Mouse (Mus musculus) c-Kit-positive CD71-positive TER-119-negative erythroid progenitor cells, embryonic 14.5 days (primary cell): ENCODE measurements at regions not wholly inside any gene's neighbourhood (a gene's known extent, or its start where the extent isn't known, plus 50 kb on each side); places are given as distances from the start of the nearest gene placed in this dataset.

Experiments
- DNase-seq: peaks from one replicate; pipeline ENCODE4 v3.0.0-alpha.2; 2013; ENCODE audit warnings: low read depth

DNA sequence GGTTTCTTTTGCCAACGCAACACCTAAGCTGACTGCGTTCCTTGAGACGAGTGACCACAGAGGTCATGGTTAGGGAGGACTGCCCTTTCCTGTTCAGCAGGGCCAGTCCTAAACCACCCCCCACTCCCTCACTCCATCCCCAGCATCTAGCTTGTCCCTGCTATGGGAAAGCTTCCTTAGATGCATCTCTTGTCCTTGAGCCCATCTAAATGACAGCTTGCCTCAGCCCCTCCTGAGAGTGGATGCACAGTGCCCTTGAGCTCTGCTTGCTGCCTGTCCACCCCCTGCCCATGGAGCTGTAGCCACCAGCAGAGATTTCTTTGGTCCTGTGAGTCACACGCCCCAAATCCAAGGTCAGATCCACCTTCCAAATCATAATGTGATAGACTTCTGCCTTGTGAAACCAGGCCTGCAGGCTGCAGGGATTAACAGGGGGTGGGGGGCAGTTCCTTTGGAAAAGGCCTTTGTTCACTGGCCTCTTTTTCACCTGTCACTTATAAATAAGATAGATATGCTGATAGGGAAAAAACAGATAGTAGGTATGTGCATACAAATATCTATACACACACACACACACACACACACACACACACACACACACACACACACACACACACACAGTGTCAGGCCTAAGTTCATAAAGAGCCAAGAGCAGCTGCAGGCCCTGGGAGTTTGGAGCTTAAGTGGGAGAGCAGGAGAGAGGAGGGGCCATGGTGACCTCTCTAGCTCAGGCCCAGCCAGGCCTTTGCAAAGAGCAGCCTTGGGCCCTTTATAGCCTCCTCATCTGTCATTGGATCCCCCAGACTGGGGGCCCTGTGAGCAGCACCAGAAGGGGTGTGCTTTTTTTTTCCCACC is 56.4 kb upstream of the Adra2c start:
- no peak for DNase-seq

DNA sequence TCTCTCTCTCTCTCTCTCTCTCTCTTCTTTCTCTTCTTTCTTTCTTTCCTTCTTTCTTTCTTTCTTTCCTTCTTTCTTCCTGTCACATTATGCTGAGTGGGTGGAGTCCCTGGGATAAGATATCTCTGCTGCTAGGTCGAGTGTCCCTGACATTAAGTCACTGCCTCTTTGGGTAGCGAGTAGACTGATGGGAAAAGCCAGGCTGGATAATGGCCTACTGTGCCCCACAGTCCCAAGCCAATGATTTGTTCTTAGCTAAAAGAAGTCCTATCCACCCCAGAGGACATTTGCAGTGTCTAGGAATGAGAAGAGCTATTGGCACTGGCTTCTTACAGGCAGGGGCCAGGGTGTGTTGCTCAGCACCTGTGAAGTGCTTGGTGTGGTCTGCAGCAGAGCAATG is 61.8 kb upstream of the Adra2c start:
- no peak for DNase-seq

DNA sequence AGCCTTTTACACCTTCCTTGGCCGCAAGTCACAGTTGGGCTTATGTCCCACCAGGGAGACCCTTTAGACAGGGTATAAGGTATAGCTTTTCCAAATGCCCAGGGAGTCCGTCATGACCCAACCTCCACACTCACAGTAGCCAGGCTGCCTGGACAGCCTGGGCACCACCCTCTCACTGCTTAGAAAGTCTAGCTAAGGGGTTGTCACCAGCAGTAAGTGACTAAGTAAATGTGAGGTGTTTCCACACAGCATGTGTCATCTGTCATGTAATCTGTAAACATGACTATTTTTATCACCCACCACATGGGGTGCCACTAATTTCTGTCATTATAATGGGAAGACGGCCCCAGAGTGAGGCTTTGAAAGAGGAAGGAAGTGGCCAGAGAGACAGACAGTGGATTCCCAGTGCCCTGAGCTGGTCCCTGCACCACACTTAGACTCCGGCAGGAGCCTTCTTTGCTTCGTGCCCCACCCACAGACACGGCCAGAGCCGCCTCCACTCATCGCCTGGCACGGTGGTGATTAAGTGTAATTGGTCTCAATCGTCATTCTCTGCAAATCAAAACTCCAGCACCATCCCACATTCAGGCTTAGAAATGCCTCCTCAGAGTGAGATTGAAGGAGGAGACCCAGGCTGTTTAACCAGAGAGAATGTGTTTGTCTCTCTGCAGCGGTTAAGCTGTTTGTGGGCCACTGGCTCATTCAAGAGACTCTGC is 62.5 kb upstream of the Adra2c start:
- no peak for DNase-seq

DNA sequence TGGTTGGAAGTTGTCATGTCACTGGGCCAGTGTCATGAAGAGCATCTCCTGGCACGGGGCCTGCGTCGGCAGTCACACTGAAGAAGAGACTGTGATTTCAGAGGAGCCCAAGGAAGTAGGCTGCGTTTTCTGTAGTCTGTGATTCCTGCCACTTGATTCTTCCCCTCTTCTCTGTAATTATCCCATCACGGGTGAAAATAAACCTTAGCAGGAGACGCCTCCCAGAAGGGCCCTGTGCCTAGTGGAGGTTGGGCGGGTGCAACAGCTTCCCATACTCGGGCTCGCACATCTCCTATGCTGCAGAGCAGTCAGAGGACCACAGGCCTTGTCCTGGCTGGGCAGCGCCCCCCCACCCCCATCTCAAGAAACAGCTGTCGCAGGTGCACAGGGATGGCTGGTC is 63.1 kb upstream of the Adra2c start:
- no peak for DNase-seq

DNA sequence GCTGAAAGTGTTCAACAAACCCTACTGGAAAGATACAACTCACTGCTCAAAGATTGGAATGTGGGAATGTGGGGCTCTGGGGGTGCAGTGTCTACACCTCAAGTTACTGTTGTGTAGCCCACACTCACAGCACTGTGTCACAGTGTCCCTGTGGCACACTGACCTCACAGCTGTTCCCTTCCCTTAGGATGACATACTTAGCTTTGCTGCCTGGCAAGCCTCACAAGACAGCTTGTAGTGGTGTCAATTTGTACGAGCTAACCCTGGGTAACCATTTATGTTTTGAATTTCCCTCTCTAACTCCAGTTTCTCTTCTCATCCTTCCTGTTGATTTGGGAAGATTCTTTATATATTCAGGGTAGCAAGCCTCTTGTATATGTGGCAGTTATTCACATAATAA is 68.8 kb upstream of the Adra2c start:
- no peak for DNase-seq

DNA sequence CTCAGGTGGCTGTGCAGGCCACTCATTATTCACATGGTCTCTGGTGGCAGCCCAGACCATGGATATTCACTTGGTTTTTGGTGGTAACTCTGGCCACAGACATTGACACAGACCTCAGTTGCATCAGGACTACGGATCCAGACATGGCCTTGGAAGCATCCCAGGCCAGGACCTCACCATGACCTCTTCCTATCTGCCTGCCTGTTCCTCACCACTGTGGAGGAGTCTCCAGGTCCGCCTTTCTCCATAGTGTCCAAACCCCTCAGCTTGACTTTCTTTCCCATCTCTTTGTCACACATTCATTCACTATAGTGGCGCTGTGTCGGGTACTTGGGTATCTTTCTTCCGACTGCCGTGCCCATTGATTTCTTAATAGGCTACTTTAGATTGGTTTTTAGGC is 74.1 kb upstream of the Adra2c start:
- no peak for DNase-seq

DNA sequence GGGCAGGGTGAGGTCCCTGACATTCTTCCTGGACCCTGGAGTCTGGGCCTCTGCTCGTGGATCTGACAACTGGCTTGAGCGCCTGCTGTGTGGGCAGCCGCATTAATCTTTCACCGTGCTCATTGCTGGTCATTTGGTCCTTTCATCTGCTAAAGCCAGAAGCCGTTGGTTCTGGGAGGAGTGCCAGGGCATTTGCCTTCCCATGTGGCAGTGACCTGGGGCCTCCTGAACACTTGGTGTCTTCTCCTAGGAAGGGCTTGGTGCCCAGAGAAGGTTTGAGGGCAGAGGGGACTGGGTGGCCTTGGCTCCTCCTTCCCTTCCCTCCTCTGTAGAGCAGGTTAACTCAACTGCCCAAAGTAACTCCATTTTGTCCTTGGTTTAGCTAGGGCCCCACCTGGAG is 79.7 kb upstream of the Adra2c start:
- no peak for DNase-seq

DNA sequence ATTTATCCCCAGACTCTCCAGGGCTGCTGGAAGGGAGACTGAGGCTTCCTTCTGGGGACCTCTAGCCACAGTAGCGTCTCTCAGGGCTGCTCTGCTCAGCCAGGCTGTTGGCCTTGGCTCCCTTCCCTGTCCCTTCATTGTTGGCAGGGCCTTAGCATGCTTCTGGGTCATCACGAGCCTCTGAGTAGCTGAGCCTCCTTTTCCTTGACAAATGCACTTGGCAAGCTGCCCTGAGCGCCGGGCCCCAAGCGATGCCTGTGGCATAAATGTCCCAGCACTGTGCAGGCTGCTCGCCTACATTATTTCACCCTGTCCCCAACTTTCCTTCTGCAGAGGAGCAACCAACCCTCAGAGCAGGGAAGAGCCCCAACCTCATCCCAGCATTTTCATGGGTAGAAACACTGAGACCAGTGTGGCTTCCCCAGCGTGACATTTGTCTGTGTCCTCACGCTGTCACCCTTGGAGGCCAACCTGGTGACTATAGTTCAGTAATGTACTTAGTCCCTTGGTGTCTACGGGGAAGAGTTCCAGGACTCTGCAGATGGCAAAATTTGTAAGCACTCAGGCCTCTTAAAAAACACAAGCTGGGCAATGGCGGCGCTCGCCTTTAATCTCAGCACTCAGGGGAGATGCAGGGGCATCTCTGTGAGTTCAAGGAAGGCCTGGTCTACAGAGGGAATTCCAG is 83.7 kb upstream of the Lrpap1 start:
- DNase-seq: no peak

DNA sequence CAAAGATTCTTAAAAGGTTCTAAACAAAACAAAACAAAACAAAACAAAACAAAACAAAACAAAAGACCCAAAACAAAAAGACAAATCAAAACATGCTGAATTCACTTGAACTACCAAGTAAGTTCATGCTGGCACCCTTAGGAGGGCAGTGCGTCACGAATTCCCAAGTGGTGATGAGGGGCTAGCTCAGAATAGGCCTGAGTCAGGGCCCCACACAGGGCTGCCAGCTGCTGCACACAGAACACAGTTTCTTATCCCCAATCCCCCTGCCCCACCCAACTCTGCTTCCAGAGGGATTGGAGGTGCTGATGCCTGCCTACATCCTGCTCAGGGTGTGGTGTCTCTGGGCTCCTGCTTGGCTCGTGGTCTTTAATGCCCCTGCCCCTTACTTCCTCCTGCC is 80.3 kb upstream of the Lrpap1 start:
- DNase-seq: no peak

DNA sequence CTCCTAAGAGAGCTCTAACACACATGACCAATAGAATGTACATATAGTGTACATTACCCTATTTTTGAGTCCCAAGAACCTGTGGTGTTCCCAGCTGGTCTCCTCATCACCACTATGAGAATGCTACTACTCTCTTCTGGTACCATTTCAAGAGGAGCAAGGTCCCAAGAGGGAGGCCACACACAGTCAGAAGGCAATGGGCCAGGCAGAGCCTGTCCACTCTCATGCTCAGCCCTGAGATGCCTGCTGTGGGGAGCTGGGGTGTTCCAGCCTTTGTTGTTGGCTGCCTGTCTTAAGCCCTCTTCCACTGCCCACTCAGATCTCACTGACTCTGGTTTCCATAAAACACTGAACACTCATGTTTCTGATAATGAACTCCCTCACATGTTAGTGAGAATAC is 79.7 kb upstream of the Lrpap1 start:
- DNase-seq: no peak

DNA sequence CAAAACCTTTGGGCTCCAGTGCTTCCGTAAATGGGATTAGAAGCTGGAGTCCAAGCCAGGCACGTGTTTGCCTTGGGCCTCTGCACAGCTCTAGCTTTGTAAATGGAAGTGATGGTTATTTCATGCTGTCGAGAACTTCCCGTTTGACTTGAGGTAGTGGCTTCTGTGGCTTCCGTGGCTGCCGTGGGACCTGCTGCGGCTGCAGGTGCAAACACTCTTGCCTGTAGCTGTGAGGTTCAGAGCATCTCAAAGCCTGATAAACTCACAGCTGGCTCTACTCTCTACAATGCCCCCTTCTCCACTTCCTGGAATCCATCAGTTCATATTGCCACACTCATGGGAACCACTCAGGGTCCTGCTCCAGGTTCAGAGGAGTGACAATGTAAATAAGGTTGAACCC is 77.9 kb upstream of the Lrpap1 start:
- DNase-seq: no peak

DNA sequence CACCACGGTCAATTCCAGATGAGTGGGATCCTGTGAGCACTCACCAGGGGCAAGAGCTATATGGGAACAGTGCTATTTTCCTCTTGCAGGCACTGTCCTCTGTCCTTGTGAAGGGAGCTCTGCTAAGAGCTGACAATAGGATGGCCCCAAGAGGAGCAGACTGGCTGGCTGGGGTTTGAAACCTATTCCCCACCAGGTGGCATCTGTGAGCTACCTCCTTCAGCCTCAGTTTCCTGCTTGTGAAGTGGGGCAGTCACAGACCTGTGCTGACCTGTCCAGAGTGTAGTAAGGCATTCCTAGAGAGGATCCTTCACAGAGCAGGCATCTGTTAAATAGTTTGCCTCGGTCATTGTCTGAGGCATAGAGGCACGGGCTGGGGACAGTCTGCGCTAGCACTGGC is 71.8 kb upstream of the Lrpap1 start:
- no peak for DNase-seq

DNA sequence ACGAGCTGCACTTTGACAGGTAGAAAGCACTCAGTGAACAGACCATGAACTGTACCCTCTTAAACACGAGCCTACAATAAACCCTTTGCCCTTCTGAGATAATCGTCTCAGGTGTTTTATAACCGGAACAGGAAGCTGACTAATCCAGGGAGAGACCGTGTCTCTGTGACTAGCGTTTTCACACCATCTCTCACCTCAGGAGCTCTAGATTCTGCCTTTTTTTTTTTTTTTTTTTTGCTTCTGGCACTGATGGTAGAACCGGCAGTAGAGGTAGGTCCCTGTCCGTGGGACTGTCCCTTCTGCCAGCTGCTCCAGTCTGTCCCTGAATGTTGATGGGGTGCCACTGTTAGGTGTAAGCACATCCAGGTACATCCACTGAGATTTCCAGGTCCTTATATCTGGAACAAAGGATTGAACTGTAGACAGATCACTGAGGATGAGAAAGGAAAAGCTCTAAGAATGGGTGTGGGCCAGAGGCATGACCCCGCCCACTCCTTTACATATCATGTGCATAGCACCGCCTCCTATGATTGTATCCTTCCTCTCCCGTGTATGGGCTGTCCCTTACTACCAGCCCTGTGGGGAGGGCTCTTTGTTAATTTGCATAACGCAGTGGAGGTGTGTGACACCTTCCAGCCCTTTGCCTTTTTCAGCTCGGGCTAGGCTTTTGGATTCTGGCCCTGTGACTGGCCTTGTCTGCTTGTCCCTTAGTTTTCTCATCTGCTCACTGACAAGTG is 70.7 kb upstream of the Lrpap1 start:
- no peak for DNase-seq

DNA sequence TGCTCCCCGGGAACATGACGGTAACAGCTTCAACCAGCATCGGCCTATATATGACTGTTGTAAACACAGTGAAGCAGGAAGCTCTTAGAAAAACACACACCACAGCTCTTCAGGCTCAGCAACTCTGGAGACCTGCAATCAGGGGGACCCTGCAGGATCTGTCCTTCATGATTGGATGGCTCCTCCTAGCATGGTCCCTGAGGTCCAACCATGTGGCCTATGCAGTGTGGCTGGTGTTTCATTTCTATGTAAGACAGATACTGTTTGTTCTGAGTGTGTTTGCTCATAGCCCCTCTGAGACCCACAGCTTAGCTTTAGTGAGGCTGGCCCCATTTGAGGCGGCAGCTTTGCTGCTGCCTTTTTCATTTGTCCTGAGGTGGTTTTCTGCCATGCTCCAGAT is 68.8 kb upstream of the Lrpap1 start:
- no peak for DNase-seq

DNA sequence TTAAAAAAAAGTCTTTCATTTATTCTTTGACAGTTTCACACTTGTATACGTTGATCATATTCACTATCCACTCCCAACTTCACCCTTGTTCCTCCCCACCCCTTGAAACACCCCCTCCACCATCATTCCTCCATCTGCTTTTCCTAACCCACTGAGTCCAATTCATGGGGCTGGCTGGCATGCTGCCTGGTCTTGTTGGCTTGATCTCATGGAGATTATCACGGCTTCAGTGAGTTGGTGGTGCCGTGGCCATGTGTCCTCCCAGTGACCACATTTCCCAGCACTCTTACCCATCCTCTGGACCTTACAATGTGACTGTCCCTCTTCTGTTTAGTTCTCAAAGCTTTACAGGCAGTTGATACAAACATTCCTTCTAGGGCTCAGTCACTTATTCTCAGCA is 65.8 kb upstream of the Lrpap1 start:
- no peak for DNase-seq

DNA sequence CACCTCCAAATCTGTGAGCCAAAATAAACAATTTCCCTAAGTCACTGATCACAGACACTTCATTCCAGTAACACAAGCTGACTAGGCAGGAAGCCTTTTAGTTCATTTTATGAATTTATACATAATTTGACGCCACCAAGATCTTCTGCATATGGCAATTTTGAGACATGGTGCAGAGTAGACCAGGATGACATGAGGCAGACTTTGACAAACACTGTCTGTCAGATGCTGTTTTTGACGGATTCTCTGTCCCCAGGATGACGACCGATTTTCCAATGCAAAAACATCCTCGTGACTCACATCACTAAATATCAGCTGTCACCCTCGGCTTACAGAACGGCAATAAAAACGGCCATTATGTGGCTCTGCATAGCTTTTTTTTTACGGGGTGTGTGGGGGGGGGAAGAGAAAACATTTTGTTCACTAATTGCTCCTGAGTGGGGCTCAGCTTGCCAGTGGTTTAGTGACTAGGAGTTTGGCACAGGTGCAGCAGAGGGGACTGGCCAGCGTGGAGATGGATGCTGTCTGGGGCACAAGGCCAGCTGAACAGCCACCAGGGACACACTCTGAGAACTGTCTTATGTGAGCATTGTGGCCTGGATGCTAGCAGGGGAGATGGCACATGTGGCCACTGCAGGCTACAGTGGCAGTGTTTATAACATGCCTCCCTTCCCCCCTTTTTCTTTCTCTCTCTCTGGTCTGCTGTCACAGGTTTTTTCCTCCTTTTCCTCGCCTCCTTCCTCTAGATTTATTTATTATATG is 65.0 kb upstream of the Lrpap1 start:
- no peak for DNase-seq

DNA sequence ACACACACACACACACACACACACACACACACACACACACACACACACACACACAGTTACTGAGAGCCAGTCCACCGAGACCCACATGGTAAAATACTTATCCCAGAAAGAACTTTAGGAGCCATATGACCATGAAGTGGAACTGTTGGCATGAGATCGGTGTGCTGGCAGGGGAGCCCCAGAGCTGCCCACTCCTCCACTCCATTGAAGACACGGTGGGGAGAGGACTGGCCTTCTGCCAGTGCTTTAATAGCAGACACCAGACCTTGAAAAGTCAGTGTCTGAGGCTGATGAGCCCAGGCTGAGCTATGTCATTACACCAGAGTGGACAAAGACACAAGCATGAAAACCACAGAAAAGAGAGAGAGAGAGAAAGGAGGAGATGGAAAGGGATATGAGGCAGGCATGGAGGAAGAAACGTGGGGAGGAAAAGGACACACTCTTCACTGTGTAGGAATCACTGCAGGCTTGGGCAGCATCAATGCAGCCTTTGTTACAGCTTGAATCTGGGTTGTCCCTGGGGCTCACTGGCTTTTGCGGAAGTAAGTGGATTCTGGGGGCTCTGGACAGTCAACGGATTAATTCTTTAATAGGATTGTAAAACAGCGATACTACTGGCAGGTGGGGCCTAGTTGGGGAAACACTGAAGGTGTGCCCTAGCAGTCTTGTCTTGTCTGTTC is 64.2 kb upstream of the Lrpap1 start:
- no peak for DNase-seq

DNA sequence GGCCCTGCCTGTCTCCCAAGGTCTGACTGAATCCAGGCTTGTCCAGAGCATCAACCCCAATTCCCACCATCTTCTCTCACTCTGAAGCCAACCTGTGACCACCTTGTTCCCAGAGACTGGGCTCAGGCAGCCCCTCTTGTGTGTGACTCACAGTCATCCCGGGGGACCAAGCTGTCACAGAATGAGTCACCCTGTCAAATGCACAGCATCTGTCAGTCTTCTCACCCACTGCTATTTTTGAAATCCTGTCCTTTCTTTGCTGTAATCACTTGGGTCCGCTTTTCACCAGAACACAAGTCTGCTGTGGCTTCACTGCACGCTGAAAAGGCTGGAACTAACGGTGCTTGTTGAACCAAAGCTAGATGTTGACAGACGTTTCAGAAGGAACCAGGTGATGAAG is 63.3 kb upstream of the Lrpap1 start:
- no peak for DNase-seq

DNA sequence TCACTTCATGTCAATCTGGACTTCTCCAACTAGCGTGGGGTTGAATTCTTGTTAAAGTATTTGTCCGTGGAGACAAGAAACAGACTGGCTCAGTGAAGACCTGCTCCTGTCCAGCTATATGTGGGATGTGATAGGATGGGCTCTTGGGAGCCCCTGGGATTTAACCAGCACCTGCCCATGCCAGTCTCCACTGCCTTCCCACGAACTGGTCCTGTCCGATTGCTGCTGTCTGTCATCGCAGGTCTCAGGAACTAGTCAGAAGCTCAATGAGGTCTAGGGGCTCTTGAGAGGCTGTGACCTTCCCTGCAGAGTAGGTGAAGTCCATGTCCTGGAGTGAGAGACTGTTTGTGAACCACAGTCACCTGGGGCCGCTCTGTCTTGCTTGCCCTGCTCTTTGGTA is 62.8 kb upstream of the Lrpap1 start:
- no peak for DNase-seq

DNA sequence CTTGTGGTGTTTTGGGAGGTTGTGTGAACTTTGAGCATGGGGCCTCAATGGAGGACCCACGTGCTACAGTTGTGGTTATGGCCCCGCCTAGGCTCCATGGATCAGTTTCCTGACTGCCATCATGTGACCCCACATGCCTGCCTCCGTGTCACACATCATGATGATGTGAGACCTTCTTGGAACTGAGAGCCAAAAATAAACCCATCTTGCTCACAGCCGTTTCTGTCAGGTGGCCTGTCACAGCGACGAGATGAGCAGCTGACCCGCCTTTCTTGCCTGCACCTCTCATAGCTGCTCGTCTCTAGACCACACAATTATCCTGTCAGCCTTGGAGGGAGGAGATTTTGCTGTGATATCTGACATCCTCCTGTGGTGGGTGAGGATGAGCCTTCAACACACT is 60.4 kb upstream of the Lrpap1 start:
- DNase-seq: no peak

DNA sequence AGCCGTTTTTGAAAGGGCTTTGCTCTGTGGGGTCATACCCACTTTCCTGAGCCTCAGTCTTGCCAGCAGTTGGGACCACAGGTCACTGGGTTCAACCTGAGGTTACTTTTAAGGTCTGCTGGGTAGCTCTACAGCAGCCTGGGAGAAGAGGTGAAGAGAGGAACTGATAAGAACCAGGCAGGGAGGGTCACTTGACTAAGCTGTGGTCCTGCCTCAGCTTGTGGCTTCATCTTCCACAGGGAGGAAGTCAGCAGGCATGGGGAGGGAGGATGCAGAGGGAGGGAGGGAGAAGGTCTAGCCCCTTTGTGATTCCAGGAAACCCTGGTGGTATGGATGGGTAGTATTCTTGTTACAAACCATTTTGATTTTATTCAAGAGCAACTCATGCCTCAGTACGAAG is 59.9 kb upstream of the Lrpap1 start:
- DNase-seq: no peak
